Mouse (Mus musculus): ENCODE measurements around the gene Jmjd6. TPM values are rescaled to one million over a fixed set of nuclear protein-coding genes. Genes with fewer than 3 reads are reported as not detected.
A peak's percentile ranks its signal among the peaks of the same experiment; 100 is the strongest.
"Not testable (repeated sequence)": the region's sequence is repeated elsewhere in the genome, so short reads cannot be mapped to it uniquely, and the experiment has no call there.

The Jmjd6 gene
- total RNA-seq, 2 experiments from 2014 or later: 33.0 to 46.7 TPM

- DNase-seq: not testable (repeated sequence)
These were observed 19.4 kb downstream of the Jmjd6 start for GRCm38 (mm10) chr11:116823885-116824284.

- DNase-seq: no peak
These were observed 20.0 kb downstream of the Jmjd6 start for GRCm38 (mm10) chr11:116823255-116823654.

GRCm38 (mm10) chr11:116822626-116823025 is 20.6 kb downstream of the Jmjd6 start:
- DNase-seq: no peak

- DNase-seq: no peak
These were observed 21.0 kb downstream of the Jmjd6 start for GRCm38 (mm10) chr11:116822215-116822614.

- DNase-seq: no peak
These were observed 21.9 kb downstream of the Jmjd6 start for GRCm38 (mm10) chr11:116821057-116821940.

- DNase-seq: no peak
These were observed 23.2 kb downstream of the Jmjd6 start for GRCm38 (mm10) chr11:116819932-116820593.

- DNase-seq: no peak
These were observed 24.5 kb downstream of the Jmjd6 start for GRCm38 (mm10) chr11:116818722-116819121.

GRCm38 (mm10) chr11:116817567-116817966 is 25.7 kb downstream of the Jmjd6 start:
- no peak for DNase-seq

GRCm38 (mm10) chr11:116816769-116817168 is 26.5 kb downstream of the Jmjd6 start:
- DNase-seq: peak; percentile 39 to 62

GRCm38 (mm10) chr11:116814884-116815415 is 28.3 kb downstream of the Jmjd6 start:
- DNase-seq: no peak

GRCm38 (mm10) chr11:116814076-116814883 is 29.0 kb downstream of the Jmjd6 start:
- DNase-seq: peak in 1 of 2 experiments; percentile 61

GRCm38 (mm10) chr11:116813610-116814009 is 29.6 kb downstream of the Jmjd6 start:
- no peak for DNase-seq

GRCm38 (mm10) chr11:116812793-116813529 is 30.3 kb downstream of the Jmjd6 start:
- no peak for DNase-seq

GRCm38 (mm10) chr11:116810983-116811901 is 32.0 kb downstream of the Jmjd6 start:
- DNase-seq: peak; percentile 67 to 83

GRCm38 (mm10) chr11:116810528-116810927 is 32.7 kb downstream of the Jmjd6 start:
- DNase-seq: no peak

GRCm38 (mm10) chr11:116809520-116809919 is 33.7 kb downstream of the Jmjd6 start:
- no peak for DNase-seq

GRCm38 (mm10) chr11:116808811-116809395 is 34.3 kb downstream of the Jmjd6 start:
- no peak for DNase-seq

GRCm38 (mm10) chr11:116807938-116808606 is 35.2 kb downstream of the Jmjd6 start:
- peak; percentile 88 for DNase-seq

- no peak for DNase-seq
These were observed 35.7 kb downstream of the Jmjd6 start for GRCm38 (mm10) chr11:116807526-116807925.

Measured in adrenal gland, postnatal 36 days (tissue).